Mouse (Mus musculus) midbrain, embryonic 14.5 days (tissue): ENCODE data around the gene Kcnj15. TPM values are rescaled to one million over a fixed set of nuclear protein-coding genes. Genes with fewer than 3 reads are reported as not detected.

Experiments
- ATAC-seq: fragments of 200-750 bp; cut with Nextera tagmentation; 2 replicates; pipeline ENCODE4 v1.8.0; 2017; ENCODE audit warnings: moderate number of reproducible peaks, moderate library complexity; ENCODE audit not compliant: low FRiP score, low TSS enrichment
- DNase-seq: peaks from one replicate; pipeline ENCODE4 v3.0.0-alpha.2; 2015
- H3K27ac ChIP-seq: fragments of 300-500 bp; sonication (generic); replicated peaks from 2 replicates; pipeline ENCODE4 v1.5.1; 2014; ENCODE audit warnings: mild to moderate bottlenecking, low read depth, low read length, moderate library complexity
- H3K27me3 ChIP-seq: fragments of 300-500 bp; sonication (generic); 2 replicates; pipeline ENCODE4 v1.6.1; 2014; ENCODE audit warnings: low read length, control low read depth, mixed read lengths; ENCODE audit not compliant: control insufficient read depth, insufficient read depth
- H3K36me3 ChIP-seq: fragments of 300-500 bp; sonication (generic); 2 replicates; pipeline ENCODE4 v1.6.1; 2014; ENCODE audit warnings: low read length, control low read depth; ENCODE audit not compliant: control insufficient read depth, insufficient read depth
- H3K4me1 ChIP-seq: fragments of 300-500 bp; sonication (generic); 2 replicates; pipeline ENCODE4 v1.6.1; 2014; ENCODE audit warnings: mild to moderate bottlenecking, antibody characterized with exemption, low read length, control low read depth; ENCODE audit not compliant: control insufficient read depth, insufficient read depth
- H3K4me2 ChIP-seq: fragments of 300-500 bp; sonication (generic); 2 replicates; pipeline ENCODE4 v1.6.1; 2014; ENCODE audit warnings: mild to moderate bottlenecking, low read length, moderate library complexity
- H3K4me3 ChIP-seq: fragments of 300-500 bp; sonication (generic); replicated peaks from 2 replicates; pipeline ENCODE4 v1.5.1; 2014; ENCODE audit warnings: low read depth, low read length
- H3K9ac ChIP-seq: fragments of 300-500 bp; sonication (generic); replicated peaks from 2 replicates; pipeline ENCODE4 v1.6.1; 2014; ENCODE audit warnings: mild to moderate bottlenecking, low read length, moderate library complexity
- H3K9me3 ChIP-seq: fragments of 300-500 bp; sonication (generic); 2 replicates; pipeline ENCODE4 v1.6.1; 2016; ENCODE audit warnings: low read length, control low read depth, mixed read lengths; ENCODE audit not compliant: control insufficient read depth
- WGBS: fragments of 180-500 bp; shearing (Covaris S2); extraction: QIAGEN DNeasy Blood & Tissue Kit; methylation state at CpG from one replicate; pipeline ENCODE4 v1.1.7; 2014; 5-methylcytosine and 5-hydroxymethylcytosine counted together
- polyA plus RNA-seq: library from polyadenylated mRNA; unstranded; fragments of >200 nt; fragmentation: Nextera tagmentation; extraction: Ambion mirVana; gene quantifications from 2 replicates; pipeline ENCODE4 v1.2.1, GENCODE M21; 2014

Kcnj15 gene
- polyA plus RNA-seq, 1 experiment from 2014 or later, result not detected

- Histone ChIP-seq H3K27ac (no peak overlapping the region), H3K4me1 (no peaks in the 10 kb centered on the region), H3K36me3 (no peaks in the 10 kb centered on the region), H3K9ac (no peak overlapping the region), H3K4me3 (no peak overlapping the region), H3K27me3 (no peaks in the 10 kb centered on the region), H3K4me2 (no peak overlapping the region), H3K9me3 (no peaks in the 10 kb centered on the region)
- ATAC-seq (no peak), DNase-seq (no peak)
- WGBS, result 71% methylated on average over 2 of the region's 2 CpGs
These were observed 37.9 kb upstream of the Kcnj15 start for GRCm38 (mm10) chr16:95219459-95219858.

- Histone ChIP-seq H3K4me1 (no peaks in the 10 kb centered on the region), H3K27me3 (no peaks in the 10 kb centered on the region), H3K4me2 (no peak overlapping the region), H3K9ac (no peak overlapping the region), H3K27ac (no peak overlapping the region), H3K36me3 (no peaks in the 10 kb centered on the region), H3K9me3 (no peaks in the 10 kb centered on the region), H3K4me3 (no peak overlapping the region)
- DNase-seq (no peak), ATAC-seq (no peak)
- WGBS, result 64% methylated on average over 4 of the region's 4 CpGs
These were observed 36.3 kb upstream of the Kcnj15 start for GRCm38 (mm10) chr16:95221051-95221450.

- Histone ChIP-seq H3K4me2 (no peak overlapping the region), H3K9me3 (no peaks in the 10 kb centered on the region), H3K27ac (no peak overlapping the region), H3K4me3 (no peak overlapping the region), H3K36me3 (no peaks in the 10 kb centered on the region), H3K4me1 (no peaks in the 10 kb centered on the region), H3K9ac (no peak overlapping the region), H3K27me3 (no peaks in the 10 kb centered on the region)
- WGBS, result 74% methylated on average over 7 of the region's 7 CpGs
- DNase-seq, result no peak
- no peak for ATAC-seq
These were observed 35.2 kb upstream of the Kcnj15 start for GRCm38 (mm10) chr16:95222026-95222718.

GRCm38 (mm10) chr16:95223435-95223834 is 33.9 kb upstream of the Kcnj15 start:
- H3K4me2 ChIP-seq, result no peak overlapping the region
- H3K4me1 ChIP-seq, result no peaks in the 10 kb centered on the region
- H3K27me3 ChIP-seq, result no peaks in the 10 kb centered on the region
- no peak overlapping the region for H3K27ac ChIP-seq
- no peak overlapping the region for H3K9ac ChIP-seq
- no peak overlapping the region for H3K4me3 ChIP-seq
- no peak for ATAC-seq
- DNase-seq, result no peak
- no peaks in the 10 kb centered on the region for H3K9me3 ChIP-seq
- no peaks in the 10 kb centered on the region for H3K36me3 ChIP-seq
- 92% methylated on average over 8 of the region's 8 CpGs for WGBS

- no peak for ATAC-seq
- H3K9me3 ChIP-seq, result no peaks in the 10 kb centered on the region
- H3K9ac ChIP-seq, result no peak overlapping the region
- no peaks in the 10 kb centered on the region for H3K4me1 ChIP-seq
- WGBS, result 80% methylated on average over 7 of the region's 7 CpGs
- H3K36me3 ChIP-seq, result no peaks in the 10 kb centered on the region
- H3K27me3 ChIP-seq, result no peaks in the 10 kb centered on the region
- no peak overlapping the region for H3K4me3 ChIP-seq
- no peak for DNase-seq
- H3K4me2 ChIP-seq, result no peak overlapping the region
- H3K27ac ChIP-seq, result no peak overlapping the region
These were observed 32.1 kb upstream of the Kcnj15 start for GRCm38 (mm10) chr16:95225285-95225684.

- H3K4me1 ChIP-seq, result no peaks in the 10 kb centered on the region
- H3K9me3 ChIP-seq, result no peaks in the 10 kb centered on the region
- H3K4me3 ChIP-seq, result no peak overlapping the region
- H3K9ac ChIP-seq, result no peak overlapping the region
- no peaks in the 10 kb centered on the region for H3K27me3 ChIP-seq
- H3K4me2 ChIP-seq, result no peak overlapping the region
- no peak overlapping the region for H3K27ac ChIP-seq
- 93% methylated on average over 4 of the region's 4 CpGs for WGBS
- ATAC-seq (no peak), DNase-seq (no peak)
- no peaks in the 10 kb centered on the region for H3K36me3 ChIP-seq
These were observed 25.6 kb upstream of the Kcnj15 start for GRCm38 (mm10) chr16:95231768-95232167.

GRCm38 (mm10) chr16:95234891-95235548 is 22.3 kb upstream of the Kcnj15 start:
- Histone ChIP-seq H3K27me3 (no peaks in the 10 kb centered on the region), H3K9me3 (no peaks in the 10 kb centered on the region), H3K4me3 (no peak overlapping the region), H3K4me1 (no peaks in the 10 kb centered on the region), H3K9ac (no peak overlapping the region), H3K27ac (no peak overlapping the region), H3K4me2 (no peak overlapping the region), H3K36me3 (no peaks in the 10 kb centered on the region)
- DNase-seq, result no peak
- no peak for ATAC-seq
- 84% methylated on average over 2 of the region's 2 CpGs for WGBS

GRCm38 (mm10) chr16:95239209-95239925 is 18.0 kb upstream of the Kcnj15 start:
- WGBS, result 82% methylated on average over 7 of the region's 7 CpGs

More at GRCm38 (mm10) chr16:95239209-95239925, 18.0 kb upstream of the Kcnj15 start:
- no peaks in the 10 kb centered on the region for H3K36me3 ChIP-seq
- no peak overlapping the region for H3K4me3 ChIP-seq
- ATAC-seq, result no peak
- H3K4me1 ChIP-seq, result no peaks in the 10 kb centered on the region
- no peaks in the 10 kb centered on the region for H3K9me3 ChIP-seq
- H3K27ac ChIP-seq, result no peak overlapping the region
- H3K4me2 ChIP-seq, result no peak overlapping the region
- no peaks in the 10 kb centered on the region for H3K27me3 ChIP-seq
- DNase-seq, result no peak
- no peak overlapping the region for H3K9ac ChIP-seq
